Comparison of ENCODE assay signal across 7 mouse cellular contexts in the genomic region with DNA sequence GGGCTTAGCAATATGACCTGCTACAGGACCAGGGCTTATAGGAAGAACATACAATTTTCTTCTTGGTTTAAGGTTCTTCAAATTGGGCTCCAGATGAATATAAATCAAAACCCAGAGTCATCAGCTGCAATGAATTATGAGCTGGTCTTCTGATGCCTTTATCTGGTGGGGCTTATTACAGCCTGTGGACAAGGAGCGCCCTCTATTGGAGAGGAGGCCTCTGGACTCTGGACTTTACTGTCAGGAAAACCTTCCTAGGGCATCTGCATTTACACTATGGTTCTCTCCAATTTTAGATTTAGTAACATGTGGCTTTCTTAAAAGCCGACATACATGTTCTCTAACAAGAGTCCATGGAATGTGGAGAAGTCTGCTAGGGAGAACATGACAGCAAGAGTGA.
DNase-seq lines count a peak whose midpoint lies in the region; ATAC-seq and TF ChIP-seq lines count a peak whose summit lies in the region.

No protein-coding gene starts in this region.

- H3K4me2 ChIP-seq in hindbrain, embryonic 14.5 days (replicated peaks) = no peak overlapping the region
- H3K4me2 ChIP-seq in hindbrain, embryonic 16.5 days (ENCODE audit: low read length) = no peak overlapping the region
- no peak overlapping the region for H3K4me2 ChIP-seq in CH12.LX (ENCODE audit: insufficient read depth, low read depth, poor library complexity, severe bottlenecking)

- H3K79me2 ChIP-seq in CH12.LX (replicated peaks; ENCODE audit: control insufficient read depth, extremely low read depth, insufficient read depth, poor library complexity, severe bottlenecking) (no peaks in the 10 kb centered on the region), MEL (ENCODE audit: control insufficient read depth, insufficient read depth, low read length, poor library complexity) (no peaks in the 10 kb centered on the region)

- no peak overlapping the region for H3K27ac ChIP-seq in hindbrain, embryonic 14.5 days
- no peak overlapping the region for H3K27ac ChIP-seq in hindbrain, embryonic 16.5 days (ENCODE audit: low read depth, low read length)
- H3K27ac ChIP-seq in CH12.LX (ENCODE audit: insufficient read depth, low read depth) = no peak overlapping the region
- no peak overlapping the region for H3K27ac ChIP-seq in MEL (ENCODE audit: control insufficient read depth, low read depth, low read length)

- H3K36me3 ChIP-seq in hindbrain, embryonic 14.5 days (replicated peaks; ENCODE audit: control insufficient read depth, insufficient read depth) = no peaks in the 10 kb centered on the region
- no peaks in the 10 kb centered on the region for H3K36me3 ChIP-seq in hindbrain, embryonic 16.5 days (ENCODE audit: control insufficient read depth, insufficient read depth, low read length)
- H3K36me3 ChIP-seq in CH12.LX (replicated peaks in 1 of 2; ENCODE audit: control insufficient read depth in 1 of 2, insufficient read depth in 1 of 2, low read length in 1 of 2) (no peaks in the 10 kb centered on the region), MEL (ENCODE audit: control insufficient read depth in 1 of 2, insufficient read depth in 2 of 2, low read length in 2 of 2) (no peaks in the 10 kb centered on the region)

- in situ Hi-C loops in CH12.LX (cut with MboI; ENCODE audit: low pct_ligation_motif_present, low pct_unique_long_range_greater_than_20kb, low sequenced_read_pairs) = no loop called here

- TF ChIP-seq RAD21 in CH12.LX (IDR thresholded peaks at IDR 0.05; ENCODE audit: low read depth, low read length) (peak; percentile 67), MEL (IDR thresholded peaks at IDR 0.05; ENCODE audit: low read depth, low read length) (peak; percentile 21)

- peak; percentile 49 for DNase-seq in hindbrain, embryonic 14.5 days (ENCODE audit: low spot score)
- DNase-seq in CH12.LX (ENCODE audit: extremely low read depth) (peak; percentile 53), MEL (ENCODE audit: low read depth, low spot score) (no peak)
- DNase-seq in kidney, postnatal 10 days = peak; percentile 60
- DNase-seq in B cell, adult 2 months = no peak
- DNase-seq in ovary, postnatal 36 days (ENCODE audit: low spot score) = no peak

- no peaks in the 10 kb centered on the region for H3K4me1 ChIP-seq in hindbrain, embryonic 14.5 days (replicated peaks; ENCODE audit: control insufficient read depth, insufficient read depth, low read length)
- no peaks in the 10 kb centered on the region for H3K4me1 ChIP-seq in hindbrain, embryonic 16.5 days (ENCODE audit: control insufficient read depth, insufficient read depth, low read depth, low read length)
- H3K4me1 ChIP-seq in CH12.LX (ENCODE audit: control insufficient read depth in 1 of 2, insufficient read depth in 2 of 2) = peaks cover 2 to 12% of the 10 kb centered on the region in 2 experiments; a peak in 2 of 4 replicates
- no peaks in the 10 kb centered on the region for H3K4me1 ChIP-seq in MEL (ENCODE audit: control insufficient read depth in 1 of 2, insufficient read depth in 2 of 2, low read length in 2 of 2)

- no peaks in the 10 kb centered on the region for H3K9me3 ChIP-seq in hindbrain, embryonic 14.5 days (ENCODE audit: control insufficient read depth, low read length)
- no peaks in the 10 kb centered on the region for H3K9me3 ChIP-seq in hindbrain, embryonic 16.5 days (ENCODE audit: control insufficient read depth, low read length)
- no peaks in the 10 kb centered on the region for H3K9me3 ChIP-seq in CH12.LX (replicated peaks; ENCODE audit: low read length)
- H3K9me3 ChIP-seq in MEL (replicated peaks; ENCODE audit: insufficient read depth, low read length) = no peaks in the 10 kb centered on the region

- TF ChIP-seq POLR2A in CH12.LX (IDR thresholded peaks at IDR 0.05; ENCODE audit: low read depth, low read length) (no peak), MEL (IDR thresholded peaks at IDR 0.05; ENCODE audit: control insufficient read depth in 1 of 2, insufficient read depth in 1 of 2, low read depth in 1 of 2, low read length in 2 of 2, poor library complexity in 1 of 2) (no peak)

- TF ChIP-seq EP300 in CH12.LX (IDR thresholded peaks at IDR 0.05; ENCODE audit: low read length) (no peak), MEL (IDR thresholded peaks at IDR 0.05; ENCODE audit: low read depth in 1 of 2, low read length in 2 of 2) (no peak)

- ATAC-seq in hindbrain, embryonic 14.5 days (ENCODE audit: low FRiP score) = no peak
- ATAC-seq in hindbrain, embryonic 16.5 days = no peak

- dilution Hi-C loops in CH12.LX (cut with MboI; ENCODE audit: extremely low pct_ligation_motif_present, extremely low pct_unique_long_range_greater_than_20kb, low sequenced_read_pairs) = no loop called here

- no peaks in the 10 kb centered on the region for H3K27me3 ChIP-seq in hindbrain, embryonic 14.5 days (ENCODE audit: control insufficient read depth, insufficient read depth, low read length)
- H3K27me3 ChIP-seq in hindbrain, embryonic 16.5 days (replicated peaks; ENCODE audit: control insufficient read depth, insufficient read depth, low read length) = no peaks in the 10 kb centered on the region
- H3K27me3 ChIP-seq in CH12.LX (replicated peaks) (no peaks in the 10 kb centered on the region), MEL (ENCODE audit: control insufficient read depth in 1 of 2, insufficient read depth in 2 of 2, low read length in 2 of 2) (no peaks in the 10 kb centered on the region)

- TF ChIP-seq CTCF in CH12.LX (conservative IDR thresholded peaks at IDR 0.05 in 1 of 2, IDR thresholded peaks at IDR 0.05 in 1 of 2; ENCODE audit: low read depth in 2 of 2, low read length in 2 of 2) = peak; percentile 59 to 67
- peak in 2 of 3 experiments; percentile 21 to 35; a peak in 3 of 6 replicates for TF ChIP-seq CTCF in MEL (IDR thresholded peaks at IDR 0.05 in 2 of 3, conservative IDR thresholded peaks at IDR 0.05 in 1 of 3; ENCODE audit: control insufficient read depth in 1 of 3, insufficient read depth in 1 of 3, low read depth in 2 of 3, low read length in 3 of 3, poor library complexity in 1 of 3, severe bottlenecking in 1 of 3)

- H3K4me3 ChIP-seq in hindbrain, embryonic 14.5 days (replicated peaks; ENCODE audit: low read length) = no peak overlapping the region
- no peak overlapping the region for H3K4me3 ChIP-seq in hindbrain, embryonic 16.5 days (ENCODE audit: low read length)
- H3K4me3 ChIP-seq in CH12.LX (replicated peaks in 1 of 3; ENCODE audit: low read depth in 2 of 3, low read length in 2 of 3, poor library complexity in 1 of 3) (no peak overlapping the region), MEL (ENCODE audit: control insufficient read depth in 1 of 2, insufficient read depth in 1 of 2, low read depth in 2 of 2, low read length in 2 of 2) (no peak overlapping the region)

- WGBS in hindbrain, embryonic 14.5 days = 60% methylated on average over 2 of the region's 2 CpGs
- 58% methylated on average over 2 of the region's 2 CpGs for WGBS in hindbrain, embryonic 16.5 days

- no peak overlapping the region for H3K9ac ChIP-seq in hindbrain, embryonic 14.5 days
- H3K9ac ChIP-seq in hindbrain, embryonic 16.5 days (ENCODE audit: low read depth, low read length) = no peak overlapping the region
- H3K9ac ChIP-seq in CH12.LX (ENCODE audit: insufficient read depth, low read depth) (no peak overlapping the region), MEL (ENCODE audit: control insufficient read depth, low read depth, low read length, poor library complexity, severe bottlenecking) (no peak overlapping the region)

TF ChIP-seq in CH12.LX, 34 proteins besides CTCF, POLR2A, EP300 and RAD21:
- TF ChIP-seq CHD1 (IDR thresholded peaks at IDR 0.05; ENCODE audit: low read depth, low read length) (no peak), SMC3 (IDR thresholded peaks at IDR 0.05; ENCODE audit: low read depth, low read length) (peak; percentile 22), ETS1 (conservative IDR thresholded peaks at IDR 0.05; ENCODE audit: low read depth, low read length) (no peak)
TF ChIP-seq in CH12.LX: peak in this region for 1.

TF ChIP-seq in MEL, 35 proteins besides CTCF, POLR2A, EP300 and RAD21:
- no peak for TF ChIP-seq ZNF384 (IDR thresholded peaks at IDR 0.05; ENCODE audit: low read depth, low read length)
- no peak for TF ChIP-seq UBTF (IDR thresholded peaks at IDR 0.05; ENCODE audit: borderline replicate concordance, insufficient read depth, low read depth, low read length)
- no peak for TF ChIP-seq TAL1 (IDR thresholded peaks at IDR 0.05; ENCODE audit: low read length)
- TF ChIP-seq NELFE (IDR thresholded peaks at IDR 0.05; ENCODE audit: low read depth, low read length) = no peak
- TF ChIP-seq USF1 (IDR thresholded peaks at IDR 0.05; ENCODE audit: low read depth, low read length) = no peak
- TF ChIP-seq MYC (IDR thresholded peaks at IDR 0.05; ENCODE audit: low read depth, low read length) = no peak
- no peak for TF ChIP-seq ZMIZ1 (IDR thresholded peaks at IDR 0.05; ENCODE audit: low read depth, low read length)
- TF ChIP-seq MEF2A (IDR thresholded peaks at IDR 0.05; ENCODE audit: extremely low read depth, insufficient replicate concordance, low read depth, low read length, poor library complexity, severe bottlenecking) = no peak
- TF ChIP-seq CHD2 (IDR thresholded peaks at IDR 0.05; ENCODE audit: low read length) = no peak

Comparison
In these comparisons a context has a peak if more than half of its experiments do, and no peak if none do; other contexts are left out.
1. DNase-seq: peak in hindbrain, embryonic 14.5 days (single experiment), CH12.LX (single experiment) and kidney, postnatal 10 days (single experiment); none in MEL (single experiment), B cell, adult 2 months (0 of 2) and ovary, postnatal 36 days (single experiment).